Mouse (Mus musculus): ENCODE results near the gene Ak9.
"Not testable (repeated sequence)": the region's sequence is repeated elsewhere in the genome, so short reads cannot be mapped to it uniquely, and the experiment has no call there.

Gene Ak9

GRCm38 (mm10) chr10:41332533-41333043 is 28.8 kb downstream of the Ak9 start:
- DNase-seq (ENCODE audit: low read depth, low spot score), result no peak

- no peak for DNase-seq (ENCODE audit: low read depth, low spot score)
Measured at GRCm38 (mm10) chr10:41341346-41341745, 37.6 kb downstream of the Ak9 start.

GRCm38 (mm10) chr10:41365086-41365485 is 61.3 kb downstream of the Ak9 start:
- DNase-seq (ENCODE audit: low read depth, low spot score), result no peak

- no peak for DNase-seq (ENCODE audit: low read depth, low spot score)
Measured at GRCm38 (mm10) chr10:41380466-41380865, 76.7 kb downstream of the Ak9 start.

- DNase-seq (ENCODE audit: low read depth, low spot score), result peak; percentile 43
Measured at GRCm38 (mm10) chr10:41385506-41386221, 81.9 kb downstream of the Ak9 start.

GRCm38 (mm10) chr10:41393555-41393954 is 89.8 kb downstream of the Ak9 start:
- no peak for DNase-seq (ENCODE audit: low read depth, low spot score)

- DNase-seq (ENCODE audit: low read depth, low spot score), result no peak
Measured at GRCm38 (mm10) chr10:41401097-41401496, 97.3 kb downstream of the Ak9 start.

GRCm38 (mm10) chr10:41403364-41403763 is 99.6 kb downstream of the Ak9 start:
- DNase-seq (ENCODE audit: low read depth, low spot score), result no peak

- no peak for DNase-seq (ENCODE audit: low read depth, low spot score)
Measured at GRCm38 (mm10) chr10:41403893-41404612, 100.3 kb downstream of the Ak9 start.

- not testable (repeated sequence) for DNase-seq (ENCODE audit: low read depth, low spot score)
Measured at GRCm38 (mm10) chr10:41410176-41410575, 106.4 kb downstream of the Ak9 start.

GRCm38 (mm10) chr10:41410821-41411220 is 107.0 kb downstream of the Ak9 start:
- not testable (repeated sequence) for DNase-seq (ENCODE audit: low read depth, low spot score)

- DNase-seq (ENCODE audit: low read depth, low spot score), result not testable (repeated sequence)
Measured at GRCm38 (mm10) chr10:41413471-41413870, 109.7 kb downstream of the Ak9 start.

GRCm38 (mm10) chr10:41415368-41415767 is 111.6 kb downstream of the Ak9 start:
- not testable (repeated sequence) for DNase-seq (ENCODE audit: low read depth, low spot score)

GRCm38 (mm10) chr10:41420496-41421200 is 116.9 kb downstream of the Ak9 start:
- DNase-seq (ENCODE audit: low read depth, low spot score), result no peak

- DNase-seq (ENCODE audit: low read depth, low spot score), result no peak
Measured at GRCm38 (mm10) chr10:41423681-41424080, 119.9 kb downstream of the Ak9 start.

GRCm38 (mm10) chr10:41426368-41426767 is 122.6 kb downstream of the Ak9 start:
- no peak for DNase-seq (ENCODE audit: low read depth, low spot score)

- DNase-seq (ENCODE audit: low read depth, low spot score), result peak; percentile 67
Measured at GRCm38 (mm10) chr10:41434624-41435023, 130.8 kb downstream of the Ak9 start.

- DNase-seq (ENCODE audit: low read depth, low spot score), result no peak
Measured at GRCm38 (mm10) chr10:41435141-41435540, 131.4 kb downstream of the Ak9 start.

- DNase-seq (ENCODE audit: low read depth, low spot score), result no peak
Measured at GRCm38 (mm10) chr10:41448216-41448615, 144.4 kb downstream of the Ak9 start.

GRCm38 (mm10) chr10:41449684-41450083 is 145.9 kb downstream of the Ak9 start:
- DNase-seq (ENCODE audit: low read depth, low spot score), result no peak

GRCm38 (mm10) chr10:41450137-41450670 is 146.4 kb downstream of the Ak9 start, which contains the start of gene Zbtb24:
TSS of gene Zbtb24 (plus strand) at chr10:41450383.
- DNase-seq (ENCODE audit: low read depth, low spot score), result peak; percentile 98
